ENCODE assay signal across 24 mouse cellular contexts in the genomic region with DNA sequence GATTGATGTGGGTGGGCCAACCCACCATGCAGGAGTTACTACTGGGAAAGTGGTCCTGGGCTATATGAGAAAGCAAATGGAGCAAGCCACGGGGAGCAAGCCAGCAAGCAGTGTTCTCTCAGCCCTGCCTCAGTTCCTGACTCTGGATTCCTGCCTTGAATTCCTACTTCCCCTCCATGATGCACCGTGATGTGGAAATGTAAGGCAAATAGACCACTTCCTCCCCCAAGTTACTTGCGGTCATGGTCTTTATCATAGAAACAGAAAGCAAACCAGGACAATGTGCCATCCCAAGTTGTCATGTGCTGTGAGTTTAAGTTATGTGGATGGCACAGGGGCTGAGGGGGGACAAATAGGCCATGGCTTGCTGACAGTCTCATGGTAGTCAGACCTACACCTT.
"Had no signal": no experiment of that assay in that cellular context is flagged by ENCODE, and none has a peak within 500 bp of the region (broad histone marks: within the 10 kb centered on the region; RNA-seq: fewer than 3 reads in every experiment).

No protein-coding gene starts in this region.

- H3K4me2 ChIP-seq: heart, embryonic 12.5 days; hindbrain, embryonic 12.5 days; hindbrain, embryonic 14.5 days; intestine, embryonic 15.5 days; limb, embryonic 12.5 days; liver, embryonic 13.5 days had no signal

- DNase-seq: forebrain, postnatal 0 days; gastrocnemius, postnatal 14 days; gastrocnemius, postnatal 36 days; heart, adult 2 months; heart, postnatal 10 days; heart, postnatal 4 days; kidney, adult 18-20 months; kidney, adult 8-10 months; kidney, postnatal 10 days; kidney, postnatal 36 days; layer of hippocampus, adult 9-11 months; layer of hippocampus, postnatal 36 days; liver; liver, embryonic 13.5 days had no signal

- H3K36me3 ChIP-seq: heart, embryonic 12.5 days; hindbrain, embryonic 12.5 days; intestine, embryonic 15.5 days; limb, embryonic 10.5 days; limb, embryonic 12.5 days; liver, embryonic 13.5 days had no signal

- ATAC-seq: forebrain, postnatal 0 days; hindbrain, embryonic 16.5 days; inflammation-experienced regulatory T-cells, adult 6 months; intestine, embryonic 15.5 days; intestine, postnatal 0 days had no signal

- H3K27ac ChIP-seq: heart, adult 2 months; hindbrain, embryonic 10.5 days; hindbrain, embryonic 12.5 days; hindbrain, embryonic 14.5 days; intestine, embryonic 15.5 days; limb, embryonic 10.5 days; limb, embryonic 12.5 days; liver, embryonic 13.5 days had no signal

- H3K9me3 ChIP-seq: intestine, embryonic 15.5 days had no signal

- H3K4me1 ChIP-seq: heart, embryonic 12.5 days; liver, embryonic 13.5 days had no signal

- H3K27me3 ChIP-seq: heart, embryonic 12.5 days; hindbrain, embryonic 12.5 days; intestine, embryonic 15.5 days; limb, embryonic 12.5 days; liver, embryonic 13.5 days had no signal

- H3K4me3 ChIP-seq: heart, adult 2 months; heart, embryonic 12.5 days; hindbrain, embryonic 10.5 days; hindbrain, embryonic 12.5 days; intestine, embryonic 15.5 days; limb, embryonic 10.5 days; limb, embryonic 12.5 days; liver, embryonic 13.5 days had no signal

- H3K9ac ChIP-seq: forebrain, postnatal 0 days; heart, embryonic 12.5 days; hindbrain, embryonic 12.5 days; hindbrain, embryonic 14.5 days; intestine, embryonic 15.5 days; limb, embryonic 12.5 days; liver, embryonic 13.5 days had no signal
